Mouse (Mus musculus) heart, embryonic 15.5 days (tissue): ENCODE measurements around the gene Pgpep1. TPM values are rescaled to one million over a fixed set of nuclear protein-coding genes. Genes with fewer than 3 reads are reported as not detected.

ENCODE experiments used
- ATAC-seq: fragments of 200-750 bp; cut with Nextera tagmentation; replicated peaks from 2 replicates; pipeline ENCODE4 v1.8.0; 2017; ENCODE audit warnings: low read depth, moderate TSS enrichment; ENCODE audit not compliant: insufficient number of reproducible peaks, insufficient read depth, low FRiP score
- H3K27ac ChIP-seq: fragments of 300-500 bp; sonication (generic); 2 replicates; pipeline ENCODE4 v1.5.1; 2015; ENCODE audit warnings: mild to moderate bottlenecking, inconsistent platforms
- H3K27me3 ChIP-seq: fragments of 300-500 bp; sonication (generic); 2 replicates; pipeline ENCODE4 v1.6.1; 2015; ENCODE audit warnings: inconsistent platforms
- H3K36me3 ChIP-seq: fragments of 300-500 bp; sonication (generic); 2 replicates; pipeline ENCODE4 v1.6.1; 2015; ENCODE audit warnings: mild to moderate bottlenecking, inconsistent platforms
- H3K4me1 ChIP-seq: fragments of 300-500 bp; sonication (generic); replicated peaks from 2 replicates; pipeline ENCODE4 v1.6.1; 2015; ENCODE audit warnings: inconsistent platforms
- H3K4me2 ChIP-seq: fragments of 300-500 bp; sonication (generic); 2 replicates; pipeline ENCODE4 v1.6.1; 2015; ENCODE audit warnings: inconsistent platforms, mild to moderate bottlenecking, moderate library complexity
- H3K4me3 ChIP-seq: fragments of 300-500 bp; sonication (generic); 2 replicates; pipeline ENCODE4 v1.5.1; 2015; ENCODE audit warnings: mild to moderate bottlenecking, inconsistent platforms
- H3K9ac ChIP-seq: fragments of 300-500 bp; sonication (generic); 2 replicates; pipeline ENCODE4 v1.6.1; 2015; ENCODE audit warnings: mild to moderate bottlenecking, inconsistent platforms
- H3K9me3 ChIP-seq: fragments of 300-500 bp; sonication (generic); replicated peaks from 2 replicates; pipeline ENCODE4 v1.6.1; 2016; ENCODE audit warnings: inconsistent platforms
- WGBS: fragments of 180-500 bp; shearing (Covaris S2); methylation state at CpG from one replicate; pipeline ENCODE4 v1.1.7; 2015; ENCODE audit warnings: mixed read lengths; 5-methylcytosine and 5-hydroxymethylcytosine counted together
- polyA plus RNA-seq: library from polyadenylated mRNA; unstranded; fragments of >200 nt; fragmentation: Nextera tagmentation; extraction: Ambion mirVana; gene quantifications from 2 replicates; pipeline ENCODE4 v1.2.1, GENCODE M21; 2015

Pgpep1 gene
- polyA plus RNA-seq, 1 experiment from 2014 or later, result 32.2 TPM

DNA sequence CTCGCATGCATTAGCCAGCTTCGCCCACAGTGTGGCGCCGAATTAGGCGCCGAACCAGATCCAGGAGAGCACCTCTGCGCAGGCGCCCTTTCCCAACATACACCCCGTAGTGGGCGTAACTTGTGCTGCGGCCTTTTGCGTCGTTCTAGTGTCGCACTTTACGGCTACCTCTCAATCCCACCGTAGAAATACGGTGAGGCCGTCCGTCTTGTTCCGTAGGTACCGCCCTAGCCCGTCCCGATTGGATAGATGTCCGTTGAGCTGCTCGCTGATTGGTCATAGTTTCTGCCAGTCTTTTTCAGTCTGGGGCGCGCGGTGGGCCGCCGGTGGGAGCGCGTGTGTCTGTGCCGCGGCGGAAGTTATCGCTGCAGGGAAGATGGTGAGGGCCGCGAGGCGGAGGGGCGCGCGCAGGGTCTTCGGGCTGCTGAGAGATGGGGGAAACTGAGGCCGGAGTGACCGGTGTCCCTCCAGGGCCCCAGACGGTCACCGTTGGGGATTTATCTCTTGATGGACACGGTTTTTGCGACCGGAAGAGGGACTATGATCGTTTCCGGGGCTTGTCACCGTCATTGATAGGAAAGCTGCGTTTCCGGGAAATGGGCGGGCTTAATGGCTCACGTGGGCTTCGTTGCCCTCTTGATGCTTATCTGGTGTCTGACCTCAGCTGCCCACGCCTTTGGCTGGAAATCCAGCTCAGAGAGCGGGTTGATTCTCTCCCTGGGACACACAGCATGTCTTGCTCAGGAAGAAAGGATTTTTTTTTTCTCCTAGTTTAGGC, 13.1 kb upstream of the Pgpep1 start, which contains the start of gene Lsm4:
TSS of gene Lsm4 (plus strand) at position 170 of the 778 bp plus-strand sequence.
- Histone ChIP-seq H3K36me3 (peaks cover 5% of the 10 kb centered on the region), H3K27ac (peak within 1 kb of the TSS; percentile 96), H3K27me3 (no peaks in the 10 kb centered on the region), H3K9ac (peak within 1 kb of the TSS; percentile 66), H3K4me1 (peaks cover 25% of the 10 kb centered on the region), H3K4me2 (peak within 1 kb of the TSS; percentile 78), H3K9me3 (no peaks in the 10 kb centered on the region), H3K4me3 (peak within 1 kb of the TSS; percentile 79)
- ATAC-seq, result peak; percentile 97
- under 1% methylated on average over 60 of the region's 60 CpGs for WGBS

DNA sequence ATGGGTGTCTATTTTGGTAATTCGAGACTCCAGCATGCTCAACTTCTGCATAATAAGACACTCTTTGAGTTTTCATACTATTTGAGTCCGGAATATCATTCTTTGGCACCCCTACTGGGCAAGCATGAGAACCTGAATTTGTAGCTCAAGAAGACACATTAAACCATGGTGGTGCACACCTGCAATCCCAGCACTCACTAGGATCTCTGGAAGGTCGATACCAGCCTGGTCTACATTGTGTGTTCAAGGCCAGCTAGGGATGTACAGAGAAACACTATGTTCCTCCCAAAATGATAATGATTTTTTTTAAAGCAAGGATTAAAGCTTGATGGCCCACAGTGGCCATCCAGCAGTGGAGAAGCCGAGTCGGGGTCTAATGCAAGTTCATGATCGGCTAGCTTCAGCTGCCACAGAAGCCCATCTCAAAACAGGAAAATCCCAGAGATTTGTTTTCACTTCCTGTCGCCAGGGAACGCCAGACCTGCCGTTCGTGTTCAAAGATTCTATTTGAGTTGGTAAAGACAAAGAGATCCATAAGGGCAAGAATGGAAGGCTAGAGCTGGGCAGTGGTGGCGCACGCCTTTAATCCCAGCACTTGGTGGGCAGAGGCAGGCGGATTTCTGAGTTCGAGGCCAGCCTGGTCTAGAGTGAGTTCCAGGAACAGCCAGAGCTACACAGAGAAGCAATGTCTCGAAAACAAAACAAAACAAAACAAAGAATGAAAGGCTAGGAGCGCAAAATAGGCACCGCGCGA, 12.3 kb upstream of the Pgpep1 start:
- Histone ChIP-seq H3K9ac (peak overlapping the region; percentile 46), H3K4me3 (peak overlapping the region; percentile 79), H3K27me3 (no peaks in the 10 kb centered on the region), H3K4me1 (peaks cover 25% of the 10 kb centered on the region), H3K4me2 (peak overlapping the region; percentile 63), H3K27ac (peak overlapping the region; percentile 78), H3K9me3 (no peaks in the 10 kb centered on the region), H3K36me3 (no peaks in the 10 kb centered on the region)
- no peak for ATAC-seq
- WGBS, result 38% methylated on average over 19 of the region's 19 CpGs

DNA sequence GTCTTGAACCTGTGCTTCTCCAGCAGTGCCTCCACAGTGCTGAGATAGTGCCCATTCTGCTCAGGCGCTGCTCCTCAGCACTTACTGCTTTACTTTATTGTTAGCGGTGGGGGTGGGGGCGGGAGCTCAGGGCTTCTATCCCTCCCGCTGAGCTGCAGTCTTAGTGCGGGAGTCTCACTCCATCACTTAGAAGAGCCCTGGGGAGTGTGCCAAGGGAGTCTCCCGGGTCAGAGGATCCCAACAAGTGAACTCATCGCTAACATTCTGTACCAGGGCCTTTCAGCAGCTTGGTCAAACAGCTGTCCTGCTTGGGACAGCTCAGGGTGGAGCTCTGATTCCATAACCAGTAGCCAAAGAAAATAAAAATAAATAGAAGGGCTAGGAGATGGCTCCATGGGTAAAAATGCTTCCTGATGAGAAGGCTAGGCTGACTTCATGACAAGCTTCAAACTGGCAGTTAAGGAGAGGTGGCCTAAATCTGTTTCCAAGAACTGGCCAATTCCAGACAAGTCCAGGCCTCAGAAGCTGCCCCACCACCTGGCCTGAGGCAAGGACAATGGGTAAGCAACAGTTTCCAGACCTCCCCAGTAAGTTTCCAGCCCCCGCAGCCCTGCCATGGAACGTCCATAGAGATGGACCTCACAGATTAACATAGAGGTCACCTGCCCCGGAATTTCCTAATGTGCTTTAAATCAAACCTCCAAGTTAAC, 11.6 kb upstream of the Pgpep1 start:
- Histone ChIP-seq H3K4me2 (no peak overlapping the region), H3K9ac (no peak overlapping the region), H3K27ac (peak overlapping the region; percentile 78; the same call in 1 of the 2 replicates), H3K4me3 (no peak overlapping the region), H3K4me1 (peaks cover 28% of the 10 kb centered on the region), H3K27me3 (no peaks in the 10 kb centered on the region), H3K36me3 (no peaks in the 10 kb centered on the region), H3K9me3 (no peaks in the 10 kb centered on the region)
- 59% methylated on average over 10 of the region's 10 CpGs for WGBS
- ATAC-seq, result no peak

DNA sequence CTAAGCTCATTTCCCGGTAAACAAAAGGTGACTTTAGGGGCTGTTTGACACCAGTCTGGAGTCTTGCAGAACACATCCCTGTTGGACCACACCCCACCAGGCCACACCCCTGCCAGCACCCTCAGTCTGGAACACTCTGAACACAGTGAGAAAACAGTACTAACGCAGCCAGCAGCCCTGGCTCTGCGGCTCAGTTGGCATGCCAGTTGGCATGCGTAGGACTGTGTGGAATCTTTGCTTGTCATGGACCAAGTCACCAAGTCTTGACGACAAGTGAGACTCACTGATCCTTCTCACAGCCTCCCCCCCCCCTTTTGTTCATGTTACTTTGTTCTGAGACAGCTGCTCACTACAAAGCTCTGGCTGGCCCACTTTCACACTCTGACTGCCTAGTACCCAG, 6.9 kb upstream of the Pgpep1 start:
- 58% methylated on average over 5 of the region's 5 CpGs for WGBS
- no peak for ATAC-seq
- Histone ChIP-seq H3K4me3 (no peak overlapping the region), H3K9me3 (no peaks in the 10 kb centered on the region), H3K27me3 (no peaks in the 10 kb centered on the region), H3K4me2 (no peak overlapping the region), H3K4me1 (peaks cover 3% of the 10 kb centered on the region; the same call in 1 of the 2 replicates), H3K27ac (no peak overlapping the region), H3K36me3 (no peaks in the 10 kb centered on the region), H3K9ac (no peak overlapping the region)

DNA sequence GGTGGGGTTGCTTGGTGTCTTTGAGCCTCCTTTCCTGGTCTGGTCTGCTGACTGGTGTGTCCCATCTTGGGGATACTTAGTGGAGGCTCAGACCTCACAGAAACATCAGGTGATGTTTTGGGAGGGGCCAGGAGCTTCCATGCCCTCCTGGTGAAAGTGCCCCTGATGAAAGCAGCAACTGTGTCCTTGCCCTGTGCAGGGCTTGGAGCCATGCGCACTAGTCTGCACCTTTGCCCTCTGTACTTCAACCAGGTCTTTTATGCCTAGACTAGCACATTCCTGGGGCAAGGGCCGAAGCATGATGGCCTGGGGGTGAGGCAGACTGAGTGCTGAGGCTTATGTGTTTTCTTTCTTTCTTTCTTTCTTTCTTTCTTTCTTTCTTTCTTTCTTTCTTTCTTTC, 5.4 kb upstream of the Pgpep1 start:
- no peak for ATAC-seq
- H3K4me2 ChIP-seq, result no peak overlapping the region
- no peak overlapping the region for H3K9ac ChIP-seq
- no peaks in the 10 kb centered on the region for H3K36me3 ChIP-seq
- no peak overlapping the region for H3K4me3 ChIP-seq
- H3K27me3 ChIP-seq, result no peaks in the 10 kb centered on the region
- no peaks in the 10 kb centered on the region for H3K9me3 ChIP-seq
- peaks cover 3% of the 10 kb centered on the region for H3K4me1 ChIP-seq
- WGBS, result 71% methylated on average over 2 of the region's 2 CpGs
- no peak overlapping the region for H3K27ac ChIP-seq

DNA sequence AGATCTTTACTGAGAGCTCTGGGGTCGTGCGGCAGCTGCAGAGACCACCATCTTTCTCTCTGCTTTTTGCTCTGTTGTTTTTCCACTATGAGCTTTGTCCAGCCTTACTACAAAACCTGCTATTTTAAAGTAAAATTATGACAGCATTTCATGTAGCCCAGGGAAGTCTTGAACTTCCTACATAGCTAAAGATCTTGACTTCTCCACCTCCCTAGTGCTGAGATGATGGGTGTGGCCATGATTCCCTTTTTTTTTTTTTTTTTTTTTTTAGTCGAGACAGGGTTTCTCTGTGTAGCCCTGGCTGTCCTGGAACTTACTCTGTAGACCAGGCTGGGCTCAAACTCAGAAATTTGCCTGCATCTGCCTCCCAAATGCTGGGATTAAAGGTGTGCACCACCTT, 4.4 kb upstream of the Pgpep1 start:
- Histone ChIP-seq H3K27me3 (no peaks in the 10 kb centered on the region), H3K27ac (no peak overlapping the region), H3K4me2 (no peak overlapping the region), H3K4me3 (no peak overlapping the region), H3K4me1 (peaks cover 12% of the 10 kb centered on the region), H3K9ac (no peak overlapping the region), H3K36me3 (no peaks in the 10 kb centered on the region), H3K9me3 (no peaks in the 10 kb centered on the region)
- whole genome bisulfite sequencing, result 76% methylated on average over 3 of the region's 3 CpGs
- ATAC-seq, result no peak

DNA sequence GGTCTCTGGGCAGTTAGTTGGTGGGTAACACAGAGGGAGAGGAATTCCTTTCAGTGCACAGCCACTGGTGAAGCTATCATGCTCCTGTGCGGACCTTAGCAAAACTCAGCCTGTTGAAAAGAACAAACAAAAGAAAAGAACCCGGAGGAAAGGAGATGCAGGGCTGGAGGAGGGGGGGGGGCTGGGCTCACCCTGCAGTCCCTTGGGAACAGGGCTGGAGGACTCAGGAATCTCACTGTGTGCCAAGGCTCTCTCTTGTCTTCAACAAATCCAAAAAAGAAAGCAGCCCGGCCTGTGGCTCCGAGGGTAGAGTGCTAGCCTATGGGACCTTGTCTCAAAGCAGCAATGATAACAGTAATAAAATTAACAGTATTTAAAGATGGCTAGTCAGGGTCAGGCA, 3.5 kb upstream of the Pgpep1 start:
- Histone ChIP-seq H3K9ac (no peak overlapping the region), H3K4me3 (no peak overlapping the region), H3K27ac (no peak overlapping the region), H3K9me3 (no peaks in the 10 kb centered on the region), H3K4me2 (no peak overlapping the region), H3K27me3 (no peaks in the 10 kb centered on the region), H3K36me3 (no peaks in the 10 kb centered on the region), H3K4me1 (peaks cover 16% of the 10 kb centered on the region)
- WGBS, result 43% methylated on average over 4 of the region's 4 CpGs
- no peak for ATAC-seq

DNA sequence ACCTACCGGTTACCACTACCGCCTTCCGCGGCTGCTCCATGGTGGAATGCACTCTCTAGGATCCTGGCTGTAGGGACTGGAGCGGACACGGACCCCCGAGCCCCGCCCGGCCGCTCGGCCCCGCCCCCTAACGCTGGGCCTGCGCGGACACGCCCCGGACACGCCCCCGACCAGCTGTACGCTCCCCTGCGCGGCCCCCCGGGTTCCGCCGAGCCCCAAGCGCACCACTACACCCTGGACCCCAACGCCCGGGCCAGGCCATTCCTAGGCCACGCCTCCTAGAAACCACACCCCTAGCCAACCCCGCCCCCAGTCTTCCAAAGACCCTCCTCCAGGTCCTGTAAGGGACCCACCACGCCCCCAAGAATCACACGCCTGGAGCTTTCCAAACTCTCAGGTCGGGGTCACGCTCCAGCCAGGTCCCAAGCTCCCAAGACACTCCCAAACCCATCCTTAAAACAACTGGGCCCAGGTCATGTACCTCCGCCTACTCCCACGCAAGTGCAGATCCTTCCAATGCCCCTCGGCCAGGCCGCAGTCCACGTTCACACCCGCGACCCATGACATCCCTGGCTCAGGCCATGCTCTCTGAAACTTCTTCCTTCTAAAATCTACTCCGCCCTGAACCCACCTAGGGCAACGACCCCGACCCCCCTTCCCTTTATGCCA, 450 bp downstream of the Pgpep1 start:
- H3K4me3 ChIP-seq, result peak overlapping the region; percentile 83
- peak overlapping the region; percentile 88 for H3K27ac ChIP-seq
- peak overlapping the region; percentile 96 for H3K4me2 ChIP-seq
- peak; percentile 96 for ATAC-seq
- H3K9ac ChIP-seq, result peak overlapping the region; percentile 90
- 2% methylated on average over 44 of the region's 44 CpGs for WGBS
- no peaks in the 10 kb centered on the region for H3K27me3 ChIP-seq
- no peaks in the 10 kb centered on the region for H3K9me3 ChIP-seq
- peaks cover 21% of the 10 kb centered on the region for H3K36me3 ChIP-seq
- H3K4me1 ChIP-seq, result peaks cover 27% of the 10 kb centered on the region

DNA sequence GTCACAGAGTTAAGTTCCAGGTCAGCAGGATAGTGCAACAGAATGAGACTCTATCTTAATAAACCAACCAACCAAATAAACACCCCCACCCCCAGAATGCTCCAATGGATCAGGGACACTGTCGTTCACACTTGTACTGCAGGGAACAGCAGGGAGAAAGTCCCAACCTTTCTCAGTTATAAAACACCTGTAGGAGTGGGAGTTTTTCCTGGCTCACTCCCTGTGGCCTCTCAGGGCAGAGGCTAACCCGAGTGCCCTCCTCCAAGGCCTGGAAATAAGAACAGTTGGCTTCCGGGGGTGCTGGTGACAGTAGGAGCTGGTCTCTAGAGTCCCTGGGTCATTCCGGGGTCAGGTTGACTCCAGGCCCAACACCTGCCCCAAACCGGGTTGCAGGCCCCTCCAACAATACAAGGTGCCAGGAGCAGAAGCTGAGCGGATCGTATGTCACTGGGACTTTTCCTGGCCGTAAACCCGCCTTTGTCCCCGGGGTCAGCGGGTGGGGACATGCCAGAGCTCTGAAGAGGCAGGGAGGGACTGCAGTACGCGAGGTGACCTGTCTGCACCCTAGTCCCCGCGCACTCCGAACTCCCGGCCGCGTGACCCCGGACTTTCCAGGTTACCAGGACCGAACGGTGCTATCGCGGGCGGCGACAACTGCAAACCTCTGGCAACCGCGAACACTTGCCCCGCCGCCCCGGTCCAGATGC, 1.1 kb downstream of the Pgpep1 start:
- H3K4me3 ChIP-seq, result peak overlapping the region; percentile 83
- H3K27me3 ChIP-seq, result no peaks in the 10 kb centered on the region
- peak overlapping the region; percentile 88 for H3K27ac ChIP-seq
- H3K4me1 ChIP-seq, result peaks cover 27% of the 10 kb centered on the region
- WGBS, result 1% methylated on average over 31 of the region's 31 CpGs
- peaks cover 28% of the 10 kb centered on the region for H3K36me3 ChIP-seq
- H3K4me2 ChIP-seq, result peak overlapping the region; percentile 96
- peak; percentile 47 for ATAC-seq
- peak overlapping the region; percentile 90 for H3K9ac ChIP-seq
- no peaks in the 10 kb centered on the region for H3K9me3 ChIP-seq

DNA sequence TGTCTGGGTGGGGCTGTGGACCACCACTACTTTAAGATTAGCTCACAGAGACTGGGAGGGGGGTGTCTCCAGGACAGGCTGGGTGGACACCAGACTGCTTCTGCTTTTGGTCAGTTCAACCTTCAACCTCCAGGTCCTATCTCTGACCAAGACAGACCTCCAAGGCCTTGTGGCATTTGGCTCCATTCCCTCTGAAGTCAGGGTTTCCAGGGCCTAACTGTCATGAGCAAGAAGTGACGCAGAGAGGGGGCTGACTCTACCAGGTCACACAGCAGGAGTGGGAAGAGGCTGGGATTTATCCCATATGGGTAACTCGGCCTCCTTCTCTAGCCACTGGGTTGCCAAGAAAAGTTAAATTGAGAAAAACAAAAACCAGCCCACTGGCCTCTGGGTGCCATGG, 2.4 kb downstream of the Pgpep1 start:
- H3K4me1 ChIP-seq, result peaks cover 27% of the 10 kb centered on the region
- WGBS, result 87% methylated on average over 2 of the region's 2 CpGs
- peaks cover 29% of the 10 kb centered on the region for H3K36me3 ChIP-seq
- H3K27ac ChIP-seq, result no peak overlapping the region
- no peaks in the 10 kb centered on the region for H3K9me3 ChIP-seq
- H3K9ac ChIP-seq, result peak overlapping the region; percentile 23
- no peak overlapping the region for H3K4me3 ChIP-seq
- no peaks in the 10 kb centered on the region for H3K27me3 ChIP-seq
- peak overlapping the region; percentile 96 for H3K4me2 ChIP-seq
- ATAC-seq, result no peak
